Mouse (Mus musculus) heart, embryonic 15.5 days (tissue): ENCODE results near the gene Kdf1. TPM values are rescaled to one million over a fixed set of nuclear protein-coding genes. Genes with fewer than 3 reads are reported as not detected.

Experiments
- microRNA-seq: library from miRNA; unstranded; fragments of <30 nt; microRNA quantifications from one replicate; pipeline ENCODE4, GENCODE M21; 2016
- polyA plus RNA-seq: library from polyadenylated mRNA; unstranded; fragments of >200 nt; fragmentation: Nextera tagmentation; extraction: Ambion mirVana; gene quantifications from 2 replicates; pipeline ENCODE4 v1.2.1, GENCODE M21; 2015

The Kdf1 gene
- polyA plus RNA-seq, 1 experiment from 2014 or later: 0.84 TPM

Small RNA genes lying within 50 kb of the gene (microRNA-seq; reads per million reads assigned to microRNA genes)
- gene Gm23158: not detected

Other genes starting within 250 kb of the Kdf1 start
- 46.1 and 58.9 TPM in 2 replicates for gene Tmem222, start 241.2 kb upstream of the Kdf1 start, polyA plus RNA-seq
- gene Wdtc1, start 165.5 kb upstream of the Kdf1 start, polyA plus RNA-seq: 11.4 and 14.3 TPM in 2 replicates
- 6.6 and 8.2 TPM in 2 replicates for gene Slc9a1, start 149.3 kb upstream of the Kdf1 start, polyA plus RNA-seq
- gene Tent5b, start 38.8 kb upstream of the Kdf1 start, polyA plus RNA-seq: 0.83 and 1.2 TPM in 2 replicates
- gene Trnp1, start 20.4 kb upstream of the Kdf1 start, polyA plus RNA-seq: 1.3 and 1.4 TPM in 2 replicates
- gene Nudc, start 27.0 kb downstream of the Kdf1 start, polyA plus RNA-seq: 199 and 206 TPM in 2 replicates
- gene Nr0b2, start 34.4 kb downstream of the Kdf1 start, polyA plus RNA-seq: 13.4 and 16.0 TPM in 2 replicates
- 3.8 and 4.8 TPM in 2 replicates for gene Gpatch3, start 55.8 kb downstream of the Kdf1 start, polyA plus RNA-seq
- 10.4 and 11.8 TPM in 2 replicates for gene Gpn2, start 65.4 kb downstream of the Kdf1 start, polyA plus RNA-seq
- gene Sfn, start 83.2 kb downstream of the Kdf1 start, polyA plus RNA-seq: 3.0 and 25.1 TPM in 2 replicates
- gene Zdhhc18, start 131.2 kb downstream of the Kdf1 start, polyA plus RNA-seq: 4.6 and 9.4 TPM in 2 replicates
- gene Pigv, start 153.7 kb downstream of the Kdf1 start, polyA plus RNA-seq: 11.8 and 14.6 TPM in 2 replicates
- 16.5 and 20.4 TPM in 2 replicates for gene Arid1a, start 237.8 kb downstream of the Kdf1 start, polyA plus RNA-seq